ENCODE assay signal across 23 mouse cellular contexts in genomic region chr11:59443102-59443501, GRCm38 (mm10). TPM values are rescaled to one million over a fixed set of nuclear protein-coding genes. Genes with fewer than 3 reads are reported as not detected.
A peak's percentile ranks its signal among the peaks of the same experiment; 100 is the strongest.
DNase-seq lines count a peak whose midpoint lies in the region; ATAC-seq and TF ChIP-seq lines count a peak whose summit lies in the region.
"Had no signal": no experiment of that assay in that cellular context is flagged by ENCODE, and none has a peak within 500 bp of the region (broad histone marks: within the 10 kb centered on the region; RNA-seq: fewer than 3 reads in every experiment).

No protein-coding gene starts in this region.

- no peak overlapping the region for H3K4me3 ChIP-seq in heart, adult 2 months
- no peak overlapping the region for H3K4me3 ChIP-seq in heart, embryonic 10.5 days
- H3K4me3 ChIP-seq in liver, embryonic 14.5 days (ENCODE audit: insufficient read depth in 1 of 2, low read depth in 2 of 2, low read length in 2 of 2) = no peak overlapping the region
- H3K4me3 ChIP-seq in E14TG2a.4 (replicated peaks; ENCODE audit: low read length) = no peak overlapping the region
- no peak overlapping the region for H3K4me3 ChIP-seq in bone marrow macrophage, adult 2 months (ENCODE audit: insufficient read depth, low read length)
- H3K4me3 ChIP-seq: erythroblast, embryonic 14.5 days; forebrain, embryonic 15.5 days; heart, embryonic 12.5 days; limb, embryonic 13.5 days; stomach, embryonic 15.5 days had no signal

- intact Hi-C loops in heart, adult 2 months (cut with DNase I) = no loop called here

- no peak overlapping the region for H3K27ac ChIP-seq in heart, adult 2 months
- no peak overlapping the region for H3K27ac ChIP-seq in heart, embryonic 10.5 days
- no peak overlapping the region for H3K27ac ChIP-seq in liver, embryonic 14.5 days
- H3K27ac ChIP-seq in bone marrow macrophage, adult 2 months (ENCODE audit: insufficient read depth, low read depth, low read length) = no peak overlapping the region
- H3K27ac ChIP-seq: forebrain, embryonic 15.5 days; hindbrain, embryonic 14.5 days; limb, embryonic 13.5 days; stomach, embryonic 15.5 days had no signal

- H3K36me3 ChIP-seq in heart, adult 2 months (ENCODE audit: control insufficient read depth, insufficient read depth, low read length) = no peaks in the 10 kb centered on the region
- peaks cover 29% of the 10 kb centered on the region for H3K36me3 ChIP-seq in heart, embryonic 10.5 days
- H3K36me3 ChIP-seq in liver, embryonic 14.5 days (replicated peaks; ENCODE audit: control insufficient read depth, insufficient read depth, low read depth) = no peaks in the 10 kb centered on the region
- H3K36me3 ChIP-seq in E14TG2a.4 (ENCODE audit: insufficient read depth, low read length) = peaks cover 40% of the 10 kb centered on the region

- peak; percentile 31 for TF ChIP-seq CTCF in heart, adult 2 months (IDR thresholded peaks at IDR 0.05)
- TF ChIP-seq CTCF in liver, embryonic 14.5 days (IDR thresholded peaks at IDR 0.05; ENCODE audit: low read depth) = peak; percentile 42
- peak; percentile 54 for TF ChIP-seq CTCF in E14TG2a.4 (conservative IDR thresholded peaks at IDR 0.05; ENCODE audit: low read length)
- 0 out of 2 replicates have a peak, but pooled peaks have one; percentile 16 for TF ChIP-seq CTCF in bone marrow macrophage, adult 2 months (IDR thresholded peaks at IDR 0.05; ENCODE audit: low read depth, low read length)

- H3K9ac ChIP-seq in heart, adult 2 months (ENCODE audit: low read depth, low read length) = no peak overlapping the region
- no peak overlapping the region for H3K9ac ChIP-seq in liver, embryonic 14.5 days (replicated peaks)
- H3K9ac ChIP-seq: forebrain, embryonic 15.5 days; heart, embryonic 12.5 days; hindbrain, embryonic 14.5 days; limb, embryonic 13.5 days; stomach, embryonic 15.5 days had no signal

- no peak for TF ChIP-seq POLR2A in heart, adult 2 months (IDR thresholded peaks at IDR 0.05; ENCODE audit: insufficient read depth, low read depth, low read length)
- TF ChIP-seq POLR2A in bone marrow macrophage, adult 2 months (IDR thresholded peaks at IDR 0.05; ENCODE audit: borderline replicate concordance, low read depth, low read length) = no peak

- no peaks in the 10 kb centered on the region for H3K4me1 ChIP-seq in heart, adult 2 months (ENCODE audit: control insufficient read depth, insufficient read depth, low read length)
- H3K4me1 ChIP-seq in heart, embryonic 10.5 days = peaks cover 4% of the 10 kb centered on the region; the same call in 1 of the 2 replicates
- H3K4me1 ChIP-seq in liver, embryonic 14.5 days (replicated peaks; ENCODE audit: control insufficient read depth in 2 of 2, insufficient read depth in 2 of 2, low read length in 1 of 2) = no peaks in the 10 kb centered on the region
- H3K4me1 ChIP-seq in E14TG2a.4 (replicated peaks; ENCODE audit: low read depth, low read length) = peaks cover 27% of the 10 kb centered on the region
- no peaks in the 10 kb centered on the region for H3K4me1 ChIP-seq in bone marrow macrophage, adult 2 months (ENCODE audit: control insufficient read depth, insufficient read depth, low read length)
- H3K4me1 ChIP-seq: heart, embryonic 12.5 days; stomach, embryonic 15.5 days had no signal

- no peak for DNase-seq in heart, adult 2 months
- no peak for DNase-seq in heart, embryonic 10.5 days (ENCODE audit: low spot score)
- DNase-seq in liver, embryonic 14.5 days (ENCODE audit: low read depth in 3 of 3, low spot score in 3 of 3) = no peak
- no peak for DNase-seq in liver
- no peak for DNase-seq in gastrocnemius, postnatal 4 days (ENCODE audit: low spot score in 2 of 2)
- no peak for DNase-seq in adrenal gland, adult 8-10 months
- DNase-seq: cerebellum, adult 8-10 months; gastrocnemius, postnatal 36 days; heart, postnatal 14 days; kidney, adult 2 months; kidney, postnatal 36 days; layer of hippocampus, adult 9-11 months; lung, postnatal 36 days; right cerebral cortex, postnatal 25 days; thymus, postnatal 14 days had no signal

- no peak overlapping the region for H3K4me2 ChIP-seq in liver, embryonic 14.5 days (ENCODE audit: low read depth)
- H3K4me2 ChIP-seq: forebrain, embryonic 15.5 days; heart, embryonic 12.5 days; hindbrain, embryonic 14.5 days; limb, embryonic 13.5 days; stomach, embryonic 15.5 days had no signal

- no peaks in the 10 kb centered on the region for H3K27me3 ChIP-seq in heart, adult 2 months (ENCODE audit: control insufficient read depth, insufficient read depth, low read length)
- no peaks in the 10 kb centered on the region for H3K27me3 ChIP-seq in heart, embryonic 10.5 days (ENCODE audit: insufficient read depth, poor library complexity, severe bottlenecking)
- H3K27me3 ChIP-seq in liver, embryonic 14.5 days (ENCODE audit: control insufficient read depth, insufficient read depth, low read length) = no peaks in the 10 kb centered on the region
- no peaks in the 10 kb centered on the region for H3K27me3 ChIP-seq in E14TG2a.4 (ENCODE audit: insufficient read depth, low read length)
- H3K27me3 ChIP-seq: forebrain, embryonic 15.5 days; heart, embryonic 12.5 days; limb, embryonic 13.5 days; stomach, embryonic 15.5 days had no signal

- H3K9me3 ChIP-seq in heart, embryonic 10.5 days = no peaks in the 10 kb centered on the region
- no peaks in the 10 kb centered on the region for H3K9me3 ChIP-seq in liver, embryonic 14.5 days (ENCODE audit: control insufficient read depth, low read length)
- peaks cover 4% of the 10 kb centered on the region; the same call in 1 of the 2 replicates for H3K9me3 ChIP-seq in E14TG2a.4 (ENCODE audit: low read length)
- H3K9me3 ChIP-seq: forebrain, embryonic 15.5 days; heart, embryonic 12.5 days; limb, embryonic 13.5 days; stomach, embryonic 15.5 days had no signal

- no peak for TF ChIP-seq EP300 in heart, adult 2 months (IDR thresholded peaks at IDR 0.05; ENCODE audit: insufficient read depth, low read depth, low read length)
- no peak for TF ChIP-seq EP300 in liver, embryonic 14.5 days (IDR thresholded peaks at IDR 0.05; ENCODE audit: low read depth)

- no peaks in the 10 kb centered on the region for H3K79me2 ChIP-seq in heart, adult 2 months (replicated peaks; ENCODE audit: control insufficient read depth, insufficient read depth, low read length)

- no peak for ATAC-seq in liver, embryonic 14.5 days (ENCODE audit: insufficient read depth)
- ATAC-seq: forebrain, embryonic 15.5 days had no signal

RNA-seq across cellular contexts. Expression of gene Jmjd4, which starts 6.7 kb away (rescaled TPM):
- total RNA-seq in heart, adult 2 months (2021) = 10 to 100 TPM; 11.8 to 12.9 TPM
- polyA plus RNA-seq in heart, adult 2 months (2012; rRNA removed) = 6.6 and 11.2 TPM in 2 replicates
- polyA plus RNA-seq in heart, embryonic 10.5 days (2016; fragmentation: Nextera tagmentation; extraction: Ambion mirVana) = 14.5 and 15.3 TPM in 2 replicates
- 2.5 and 3.2 TPM in 2 replicates for polyA plus RNA-seq in liver, embryonic 14.5 days (2012; rRNA removed)
- 3.5 and 3.8 TPM in 2 replicates for polyA plus RNA-seq in liver, embryonic 14.5 days (2014; fragmentation: Nextera tagmentation; extraction: Ambion mirVana)
- polyA plus RNA-seq in bone marrow macrophage, adult 2 months (2012; ENCODE audit: insufficient read depth, insufficient read length, missing spikeins) = 3.2 and 3.3 TPM in 2 replicates
- 10 to 100 TPM in 1 of 2 experiments, 1 to 10 TPM in 1; 8.5 to 10.0 TPM for total RNA-seq in gastrocnemius, postnatal 4 days (2021)
- total RNA-seq in adrenal gland, adult 8-10 months (2022) = 10 to 100 TPM; 10.4 to 12.1 (median 11.1) TPM

RNA-seq across cellular contexts. Expression of gene Snap47, which starts 7.9 kb away (rescaled TPM):
- 10 to 100 TPM; 37.7 to 42.2 TPM for total RNA-seq in heart, adult 2 months (2021)
- 49.4 and 85.7 TPM in 2 replicates for polyA plus RNA-seq in heart, adult 2 months (2012; rRNA removed)
- polyA plus RNA-seq in heart, embryonic 10.5 days (2016; fragmentation: Nextera tagmentation; extraction: Ambion mirVana) = 120 and 123 TPM in 2 replicates
- polyA plus RNA-seq in liver, embryonic 14.5 days (2012; rRNA removed) = 11.2 and 12.4 TPM in 2 replicates
- 21.6 and 26.5 TPM in 2 replicates for polyA plus RNA-seq in liver, embryonic 14.5 days (2014; fragmentation: Nextera tagmentation; extraction: Ambion mirVana)
- 17.1 and 18.0 TPM in 2 replicates for polyA plus RNA-seq in bone marrow macrophage, adult 2 months (2012; ENCODE audit: insufficient read depth, insufficient read length, missing spikeins)
- total RNA-seq in gastrocnemius, postnatal 4 days (2021) = 10 to 100 TPM; 34.8 to 40.9 TPM
- total RNA-seq in adrenal gland, adult 8-10 months (2022) = 100 to 1,000 TPM; 106 to 112 (median 108) TPM

RNA-seq across cellular contexts. Expression of gene Zfp867, which starts 29.2 kb away (rescaled TPM):
- total RNA-seq in heart, adult 2 months (2021) = 1 to 10 TPM; 3.0 to 4.7 TPM
- polyA plus RNA-seq in heart, adult 2 months (2012; rRNA removed) = 1.00 and 2.1 TPM in 2 replicates
- 5.2 and 5.9 TPM in 2 replicates for polyA plus RNA-seq in heart, embryonic 10.5 days (2016; fragmentation: Nextera tagmentation; extraction: Ambion mirVana)
- 0.38 and 0.51 TPM in 2 replicates for polyA plus RNA-seq in liver, embryonic 14.5 days (2012; rRNA removed)
- 1.4 and 1.5 TPM in 2 replicates for polyA plus RNA-seq in liver, embryonic 14.5 days (2014; fragmentation: Nextera tagmentation; extraction: Ambion mirVana)
- polyA plus RNA-seq in bone marrow macrophage, adult 2 months (2012; ENCODE audit: insufficient read depth, insufficient read length, missing spikeins) = 2.1 and 2.3 TPM in 2 replicates
- total RNA-seq in gastrocnemius, postnatal 4 days (2021) = 1 to 10 TPM; 5.7 to 6.1 TPM
- 1 to 10 TPM; 5.1 to 9.7 (median 7.3) TPM for total RNA-seq in adrenal gland, adult 8-10 months (2022)
- polyA plus RNA-seq: erythroblast, embryonic 14.5 days had no signal
